Mouse (Mus musculus): ENCODE measurements around the gene Zfp451. TPM values are rescaled to one million over a fixed set of nuclear protein-coding genes. Genes with fewer than 3 reads are reported as not detected.
"Not testable (repeated sequence)": the region's sequence is repeated elsewhere in the genome, so short reads cannot be mapped to it uniquely, and the experiment has no call there.

The Zfp451 gene
- polyA plus RNA-seq, 1 experiment from 2014 or later: 34.3 TPM

DNA sequence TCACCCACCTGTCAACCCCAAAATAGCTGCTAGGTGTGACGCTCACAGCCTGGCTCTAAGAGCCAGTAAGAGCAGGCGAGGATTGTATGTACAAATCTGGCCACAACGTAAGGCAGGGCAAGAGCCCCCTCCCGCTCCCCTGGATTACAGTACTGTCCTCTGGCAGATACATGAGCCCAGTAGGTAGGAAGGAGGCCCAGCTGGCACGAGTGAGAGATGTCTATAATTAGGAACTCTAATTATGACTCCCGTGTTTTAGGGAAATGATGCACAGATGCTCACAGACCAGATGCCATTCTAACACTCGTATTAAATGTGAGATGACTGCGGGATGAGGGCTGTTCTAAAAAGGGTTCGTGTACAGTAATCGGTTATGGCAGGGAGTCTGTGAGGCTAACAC lies 63.1 kb downstream of the Zfp451 start:
- no peak for ATAC-seq (ENCODE audit: insufficient read depth)
- Histone ChIP-seq H3K4me3 (ENCODE audit: low read depth, low read length) (no peak overlapping the region), H3K27me3 (ENCODE audit: insufficient read depth, low read length) (no peaks in the 10 kb centered on the region), H3K9me3 (ENCODE audit: low read depth, low read length) (no peaks in the 10 kb centered on the region), H3K9ac (no peak overlapping the region), H3K4me2 (no peak overlapping the region), H3K4me1 (ENCODE audit: insufficient read depth) (no peaks in the 10 kb centered on the region; the same call in 1 of the 2 replicates), H3K27ac (ENCODE audit: low read depth) (no peak overlapping the region), H3K36me3 (ENCODE audit: insufficient read depth) (0 out of 2 replicates have a peak, but pooled peaks cover 21% of the 10 kb centered on the region)
- DNase-seq: no peak
- 90% methylated on average over 10 of the region's 10 CpGs for WGBS
- TF ChIP-seq CTCF (IDR thresholded peaks at IDR 0.05; ENCODE audit: low read depth): no peak

DNA sequence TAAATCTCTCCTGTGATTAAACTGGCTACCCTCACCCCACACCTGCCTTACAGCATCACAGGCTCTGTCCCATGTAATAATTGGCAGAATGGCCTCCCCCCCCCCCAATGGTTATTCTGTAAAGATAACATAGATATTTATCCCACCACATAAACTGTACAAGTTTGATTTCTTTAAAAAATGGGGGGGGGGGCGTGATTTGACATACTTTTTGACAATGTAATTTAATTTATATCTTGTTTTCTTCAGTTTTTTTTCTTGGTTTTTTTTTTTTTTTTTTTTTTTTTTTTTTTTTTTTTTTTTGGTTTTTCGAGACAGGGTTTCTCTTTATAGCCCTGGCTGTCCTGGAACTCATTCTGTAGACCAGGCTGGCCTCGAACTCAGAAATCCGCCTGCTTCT lies 64.7 kb downstream of the Zfp451 start:
- DNase-seq; H3K9me3 ChIP-seq (ENCODE audit: low read depth, low read length); H3K4me1 ChIP-seq (ENCODE audit: insufficient read depth); H3K4me2 ChIP-seq; ATAC-seq (ENCODE audit: insufficient read depth); H3K27me3 ChIP-seq (ENCODE audit: insufficient read depth, low read length); H3K9ac ChIP-seq; H3K27ac ChIP-seq (ENCODE audit: low read depth); H3K4me3 ChIP-seq (ENCODE audit: low read depth, low read length): not testable (repeated sequence)
- 84% methylated on average over 4 of the region's 4 CpGs for WGBS
- peaks cover 33% of the 10 kb centered on the region for H3K36me3 ChIP-seq (ENCODE audit: insufficient read depth)

DNA sequence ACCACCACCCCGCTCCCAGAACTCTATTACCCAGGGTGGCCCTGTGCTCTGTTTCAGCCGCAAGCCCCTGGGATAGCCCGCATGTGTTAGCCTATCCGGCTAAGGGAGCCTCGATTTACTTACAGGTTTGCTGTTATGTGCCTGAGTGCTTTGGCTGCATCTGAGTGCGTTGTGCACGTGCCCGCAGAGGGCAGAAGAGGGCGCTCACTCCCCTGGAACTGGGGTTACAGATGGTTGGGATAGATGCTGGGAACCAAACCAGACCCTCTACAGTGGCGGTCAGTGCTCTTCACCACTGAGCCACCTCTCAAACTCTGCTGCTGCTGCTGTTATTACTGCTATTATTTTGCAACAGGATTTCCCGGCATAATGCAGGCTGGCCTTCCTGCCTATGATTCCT lies 65.3 kb downstream of the Zfp451 start:
- ATAC-seq (ENCODE audit: insufficient read depth): no peak; the same call in 1 of the 2 replicates
- no peak for DNase-seq
- TF ChIP-seq CTCF (IDR thresholded peaks at IDR 0.05; ENCODE audit: low read depth): no peak
- Histone ChIP-seq H3K36me3 (ENCODE audit: insufficient read depth) (peaks cover 33% of the 10 kb centered on the region), H3K27ac (ENCODE audit: low read depth) (no peak overlapping the region), H3K4me2 (no peak overlapping the region), H3K9ac (no peak overlapping the region), H3K9me3 (ENCODE audit: low read depth, low read length) (no peaks in the 10 kb centered on the region), H3K27me3 (ENCODE audit: insufficient read depth, low read length) (no peaks in the 10 kb centered on the region), H3K4me1 (ENCODE audit: insufficient read depth) (no peaks in the 10 kb centered on the region), H3K4me3 (ENCODE audit: low read depth, low read length) (no peak overlapping the region)
- 92% methylated on average over 11 of the region's 11 CpGs for WGBS

DNA sequence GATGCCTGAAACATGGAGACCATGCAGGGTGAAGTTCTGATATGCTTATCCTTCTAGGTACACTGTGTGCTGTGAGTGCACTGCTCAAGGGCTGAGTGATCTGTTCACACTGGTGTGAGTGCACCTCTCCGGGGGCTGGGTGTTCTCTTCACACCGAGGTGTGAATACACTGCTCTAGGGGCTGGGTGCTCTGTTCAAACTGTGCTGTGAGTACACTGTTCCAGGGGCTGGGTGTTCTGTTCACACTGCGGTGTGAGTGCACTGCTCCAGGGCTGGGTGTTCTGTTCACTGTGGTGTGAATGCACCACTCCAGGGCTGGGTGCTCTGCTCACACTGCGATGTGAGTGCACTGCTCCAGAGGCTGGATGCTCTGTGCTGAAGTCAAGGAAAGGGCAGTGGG lies 68.5 kb downstream of the Zfp451 start:
- H3K4me3 ChIP-seq (ENCODE audit: low read depth, low read length): no peak overlapping the region
- no peaks in the 10 kb centered on the region for H3K9me3 ChIP-seq (ENCODE audit: low read depth, low read length)
- H3K9ac ChIP-seq: no peak overlapping the region
- peaks cover 38% of the 10 kb centered on the region for H3K36me3 ChIP-seq (ENCODE audit: insufficient read depth)
- no peaks in the 10 kb centered on the region for H3K4me1 ChIP-seq (ENCODE audit: insufficient read depth)
- DNase-seq (no peak), ATAC-seq (ENCODE audit: insufficient read depth) (no peak)
- no peak overlapping the region for H3K27ac ChIP-seq (ENCODE audit: low read depth)
- WGBS: 93% methylated on average over 4 of the region's 4 CpGs
- no peak for TF ChIP-seq CTCF (IDR thresholded peaks at IDR 0.05; ENCODE audit: low read depth)
- H3K4me2 ChIP-seq: no peak overlapping the region
- H3K27me3 ChIP-seq (ENCODE audit: insufficient read depth, low read length): no peaks in the 10 kb centered on the region

DNA sequence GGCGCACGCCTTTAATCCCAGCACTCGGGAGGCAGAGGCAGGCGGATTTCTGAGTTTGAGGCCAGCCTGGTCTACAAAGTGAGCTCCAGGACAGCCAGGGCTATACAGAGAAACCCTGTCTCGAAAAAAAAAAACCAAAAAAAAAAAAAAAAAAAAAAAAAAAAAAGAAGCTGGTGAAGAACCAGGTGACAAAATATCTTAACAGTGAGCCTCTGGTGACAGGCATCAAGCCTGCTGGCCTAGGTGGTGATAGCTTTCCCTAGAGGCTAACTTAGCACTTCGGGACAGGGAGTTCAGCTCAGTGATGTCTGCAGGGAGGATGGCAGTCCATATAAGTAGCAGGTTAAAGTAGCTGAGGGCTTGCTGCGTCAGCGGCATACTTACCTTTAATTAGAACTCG lies 69.6 kb downstream of the Zfp451 start:
- peaks cover 48% of the 10 kb centered on the region for H3K36me3 ChIP-seq (ENCODE audit: insufficient read depth)
- WGBS: 94% methylated on average over 9 of the region's 9 CpGs
- not testable (repeated sequence) for ATAC-seq (ENCODE audit: insufficient read depth); H3K4me3 ChIP-seq (ENCODE audit: low read depth, low read length); H3K9me3 ChIP-seq (ENCODE audit: low read depth, low read length); H3K4me2 ChIP-seq; H3K27me3 ChIP-seq (ENCODE audit: insufficient read depth, low read length); DNase-seq; H3K27ac ChIP-seq (ENCODE audit: low read depth); H3K9ac ChIP-seq; H3K4me1 ChIP-seq (ENCODE audit: insufficient read depth)

DNA sequence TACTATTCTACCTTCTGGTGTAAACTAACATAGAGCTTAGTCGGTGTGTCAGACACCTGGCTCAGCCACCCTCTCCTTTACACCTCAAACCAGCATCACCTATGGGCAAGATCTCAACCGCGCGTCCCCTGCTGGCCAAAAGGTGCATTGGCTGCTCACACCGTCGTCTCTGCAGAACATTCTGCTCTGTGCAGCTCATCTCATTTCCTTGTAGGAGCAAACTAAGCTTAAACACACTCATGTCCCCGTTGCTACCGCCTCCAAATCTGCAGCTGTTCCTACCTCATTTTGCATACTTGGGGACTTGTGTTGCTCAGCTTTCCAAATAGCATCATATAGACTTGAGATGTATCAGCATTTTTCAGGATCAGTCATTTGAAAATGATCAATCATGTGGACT lies 71.5 kb downstream of the Zfp451 start:
- WGBS: 16% methylated on average over 8 of the region's 8 CpGs
- Histone ChIP-seq H3K9me3 (ENCODE audit: low read depth, low read length) (no peaks in the 10 kb centered on the region), H3K36me3 (ENCODE audit: insufficient read depth) (peaks cover 46% of the 10 kb centered on the region), H3K27ac (ENCODE audit: low read depth) (no peak overlapping the region), H3K9ac (no peak overlapping the region), H3K4me1 (ENCODE audit: insufficient read depth) (no peaks in the 10 kb centered on the region), H3K27me3 (ENCODE audit: insufficient read depth, low read length) (no peaks in the 10 kb centered on the region), H3K4me3 (ENCODE audit: low read depth, low read length) (no peak overlapping the region), H3K4me2 (no peak overlapping the region)
- DNase-seq (peak; percentile 57), ATAC-seq (ENCODE audit: insufficient read depth) (0 out of 2 replicates have a peak, but pooled peaks have one; percentile 9)
- TF ChIP-seq CTCF (IDR thresholded peaks at IDR 0.05; ENCODE audit: low read depth): peak; percentile 90

DNA sequence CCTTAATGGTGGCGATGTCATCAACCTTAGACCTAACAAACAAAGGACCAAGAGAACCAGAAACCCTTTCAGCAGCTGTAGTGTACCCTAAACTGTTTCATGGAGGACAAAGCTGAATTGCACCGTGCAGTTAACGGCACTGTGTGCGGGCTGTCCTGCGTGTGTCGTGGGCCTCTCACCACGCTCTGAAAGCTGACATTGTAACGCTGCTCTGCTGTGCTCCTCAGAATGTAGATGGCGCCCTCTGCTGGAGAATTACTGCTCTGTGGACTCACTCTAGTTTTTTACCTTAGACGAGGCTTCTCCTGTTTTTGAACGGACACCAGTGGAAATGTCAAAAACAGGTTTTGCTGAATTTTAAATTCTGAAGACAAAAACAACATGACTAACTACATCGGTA lies 75.1 kb downstream of the Zfp451 start:
- WGBS: 31% methylated on average over 12 of the region's 12 CpGs
- peaks cover 57% of the 10 kb centered on the region for H3K36me3 ChIP-seq (ENCODE audit: insufficient read depth)
- H3K4me2 ChIP-seq: no peak overlapping the region
- peak; percentile 77; the same call in 1 of the 2 replicates for ATAC-seq (ENCODE audit: insufficient read depth)
- peak; percentile 93 for DNase-seq
- H3K9ac ChIP-seq: no peak overlapping the region
- H3K27ac ChIP-seq (ENCODE audit: low read depth): no peak overlapping the region
- no peaks in the 10 kb centered on the region for H3K27me3 ChIP-seq (ENCODE audit: insufficient read depth, low read length)
- H3K4me3 ChIP-seq (ENCODE audit: low read depth, low read length): no peak overlapping the region
- peak; percentile 91 for TF ChIP-seq CTCF (IDR thresholded peaks at IDR 0.05; ENCODE audit: low read depth)
- H3K9me3 ChIP-seq (ENCODE audit: low read depth, low read length): no peaks in the 10 kb centered on the region
- H3K4me1 ChIP-seq (ENCODE audit: insufficient read depth): no peaks in the 10 kb centered on the region

Data from lung, embryonic 14.5 days (tissue).